Mouse (Mus musculus): ENCODE results near the gene Adk.

The Adk gene

GRCm38 (mm10) chr14:21359207-21359895 is 307.0 kb downstream of the Adk start:
- DNase-seq = peak; percentile 3

GRCm38 (mm10) chr14:21359896-21360525 is 307.6 kb downstream of the Adk start:
- DNase-seq = no peak

GRCm38 (mm10) chr14:21367095-21367494 is 314.7 kb downstream of the Adk start:
- no peak for DNase-seq

- no peak for DNase-seq
Observed at GRCm38 (mm10) chr14:21368622-21369021, 316.2 kb downstream of the Adk start.

GRCm38 (mm10) chr14:21369127-21369526 is 316.8 kb downstream of the Adk start:
- DNase-seq = peak; percentile 10

GRCm38 (mm10) chr14:21371946-21372345 is 319.6 kb downstream of the Adk start:
- no peak for DNase-seq

GRCm38 (mm10) chr14:21372689-21373088 is 320.3 kb downstream of the Adk start:
- DNase-seq = no peak

- no peak for DNase-seq
Observed at GRCm38 (mm10) chr14:21383701-21384428, 331.5 kb downstream of the Adk start.

GRCm38 (mm10) chr14:21399506-21399905 is 347.1 kb downstream of the Adk start:
- DNase-seq = no peak

- peak; percentile 15 for DNase-seq
Observed at GRCm38 (mm10) chr14:21402157-21402601, 349.8 kb downstream of the Adk start.

GRCm38 (mm10) chr14:21402621-21403405 is 350.4 kb downstream of the Adk start:
- no peak for DNase-seq

- no peak for DNase-seq
Observed at GRCm38 (mm10) chr14:21406946-21407345, 354.6 kb downstream of the Adk start.

GRCm38 (mm10) chr14:21408846-21409245 is 356.5 kb downstream of the Adk start:
- no peak for DNase-seq

GRCm38 (mm10) chr14:21410769-21411477 is 358.5 kb downstream of the Adk start:
- DNase-seq = no peak

- DNase-seq = no peak
Observed at GRCm38 (mm10) chr14:21411524-21411923, 359.1 kb downstream of the Adk start.

- no peak for DNase-seq
Observed at GRCm38 (mm10) chr14:21418332-21418731, 366.0 kb downstream of the Adk start.

GRCm38 (mm10) chr14:21427369-21427768 is 375.0 kb downstream of the Adk start:
- no peak for DNase-seq

GRCm38 (mm10) chr14:21433415-21433814 is 381.0 kb downstream of the Adk start:
- DNase-seq = no peak

- no peak for DNase-seq
Observed at GRCm38 (mm10) chr14:21433995-21434394, 381.6 kb downstream of the Adk start.

- no peak for DNase-seq
Observed at GRCm38 (mm10) chr14:21434686-21435085, 382.3 kb downstream of the Adk start.

- no peak for DNase-seq
Observed at GRCm38 (mm10) chr14:21439785-21440184, 387.4 kb downstream of the Adk start.

- DNase-seq = no peak
Observed at GRCm38 (mm10) chr14:21440526-21440925, 388.2 kb downstream of the Adk start.

All from cerebellum, adult 11-12 months (tissue).